Mouse (Mus musculus) kidney, postnatal 0 days (tissue): ENCODE data around the gene Tmem151a. TPM values are rescaled to one million over a fixed set of nuclear protein-coding genes. Genes with fewer than 3 reads are reported as not detected.

ENCODE experiments used
- ATAC-seq: fragments of 200-750 bp; cut with Nextera tagmentation; replicated peaks from 2 replicates; pipeline ENCODE4 v1.8.0; 2017; ENCODE audit warnings: low read depth, moderate number of reproducible peaks, moderate TSS enrichment, moderate library complexity; ENCODE audit not compliant: low FRiP score
- DNase-seq: peaks from one replicate; pipeline ENCODE4 v3.0.0-alpha.2; 2016; ENCODE audit warnings: low spot score
- H3K27ac ChIP-seq: fragments of 300-500 bp; sonication (generic); 2 replicates; pipeline ENCODE4 v1.5.1; 2014; ENCODE audit warnings: mild to moderate bottlenecking
- H3K27me3 ChIP-seq: fragments of 300-500 bp; sonication (generic); 2 replicates; pipeline ENCODE4 v1.6.1; 2014; ENCODE audit warnings: low read length, mixed read lengths; ENCODE audit not compliant: insufficient read depth
- H3K36me3 ChIP-seq: fragments of 300-500 bp; sonication (generic); 2 replicates; pipeline ENCODE4 v1.6.1; 2014; ENCODE audit warnings: low read length, mixed read lengths; ENCODE audit not compliant: insufficient read depth
- H3K4me1 ChIP-seq: fragments of 300-500 bp; sonication (generic); replicated peaks from 2 replicates; pipeline ENCODE4 v1.6.1; 2014; ENCODE audit warnings: antibody characterized with exemption, low read length, mixed read lengths; ENCODE audit not compliant: insufficient read depth
- H3K4me2 ChIP-seq: fragments of 300-500 bp; sonication (generic); 2 replicates; pipeline ENCODE4 v1.6.1; 2014; ENCODE audit warnings: mild to moderate bottlenecking, low read length, moderate library complexity, mixed read lengths
- H3K4me3 ChIP-seq: fragments of 300-500 bp; sonication (generic); replicated peaks from 2 replicates; pipeline ENCODE4 v1.5.1; 2014; ENCODE audit warnings: low read depth, low read length
- H3K9ac ChIP-seq: fragments of 300-500 bp; sonication (generic); 2 replicates; pipeline ENCODE4 v1.6.1; 2014; ENCODE audit warnings: low read depth, low read length
- H3K9me3 ChIP-seq: fragments of 300-500 bp; sonication (generic); replicated peaks from 2 replicates; pipeline ENCODE4 v1.6.1; 2016; ENCODE audit warnings: low read length, inconsistent platforms, mixed read lengths
- CTCF ChIP-seq: IDR thresholded peaks from 2 replicates; pipeline ENCODE4 v1.5.1; 2016; ENCODE audit warnings: antibody characterized with exemption, low read depth, mild to moderate bottlenecking, moderate library complexity
- WGBS: fragments of 180-500 bp; shearing (Covaris S2); extraction: QIAGEN DNeasy Blood & Tissue Kit; methylation state at CpG from one replicate; pipeline ENCODE4 v1.1.7; 2014; 5-methylcytosine and 5-hydroxymethylcytosine counted together
- polyA plus RNA-seq: library from polyadenylated mRNA; unstranded; fragments of >200 nt; fragmentation: Nextera tagmentation; extraction: Ambion mirVana; gene quantifications from 2 replicates; pipeline ENCODE4 v1.2.1, GENCODE M21; 2015

Gene Tmem151a
- polyA plus RNA-seq, 1 experiment from 2014 or later, result 2.1 TPM

- no peak for TF ChIP-seq CTCF
- Histone ChIP-seq H3K4me1 (peaks cover 10% of the 10 kb centered on the region), H3K4me3 (peak within 1 kb of the TSS; percentile 90), H3K27me3 (no peaks in the 10 kb centered on the region), H3K36me3 (0 out of 2 replicates have a peak, but pooled peaks cover 4% of the 10 kb centered on the region), H3K4me2 (peak within 1 kb of the TSS; percentile 88), H3K9ac (peak within 1 kb of the TSS; percentile 81), H3K9me3 (no peaks in the 10 kb centered on the region), H3K27ac (peak within 1 kb of the TSS; percentile 85)
- under 1% methylated on average over 18 of the region's 18 CpGs for WGBS
- DNase-seq (no peak), ATAC-seq (peak; percentile 89; the same call in 1 of the 2 replicates)
These were observed 33.0 kb upstream of the Tmem151a start, which contains the start of gene Klc2 for GRCm38 (mm10) chr19:5118384-5118698. TSS of gene Klc2 (minus strand) at chr19:5118560.

GRCm38 (mm10) chr19:5117494-5118383 is 32.4 kb upstream of the Tmem151a start:
- TF ChIP-seq CTCF, result peak; percentile 96
- WGBS, result under 1% methylated on average over 82 of the region's 83 CpGs

GRCm38 (mm10) chr19:5113783-5114182 is 28.5 kb upstream of the Tmem151a start:
- H3K9ac ChIP-seq, result no peak overlapping the region
- H3K4me2 ChIP-seq, result no peak overlapping the region
- no peak for TF ChIP-seq CTCF
- DNase-seq, result no peak
- 94% methylated on average over 7 of the region's 7 CpGs for WGBS
- H3K36me3 ChIP-seq, result peaks cover 20% of the 10 kb centered on the region; the same call in 1 of the 2 replicates
- H3K4me3 ChIP-seq, result no peak overlapping the region
- ATAC-seq, result no peak
- no peaks in the 10 kb centered on the region for H3K9me3 ChIP-seq
- peaks cover 10% of the 10 kb centered on the region for H3K4me1 ChIP-seq
- no peaks in the 10 kb centered on the region for H3K27me3 ChIP-seq
- no peak overlapping the region for H3K27ac ChIP-seq

More at GRCm38 (mm10) chr19:5117494-5118383, 32.4 kb upstream of the Tmem151a start:
- ATAC-seq (peak; percentile 88), DNase-seq (peak; percentile 96)
- Histone ChIP-seq H3K27ac (peak overlapping the region; percentile 85), H3K4me1 (peaks cover 10% of the 10 kb centered on the region), H3K36me3 (peaks cover 5% of the 10 kb centered on the region; the same call in 1 of the 2 replicates), H3K4me3 (peak overlapping the region; percentile 90), H3K9ac (peak overlapping the region; percentile 81), H3K27me3 (no peaks in the 10 kb centered on the region), H3K9me3 (no peaks in the 10 kb centered on the region), H3K4me2 (peak overlapping the region; percentile 88)

GRCm38 (mm10) chr19:5109659-5110453 is 24.5 kb upstream of the Tmem151a start:
- no peak overlapping the region for H3K9ac ChIP-seq
- DNase-seq (no peak), ATAC-seq (no peak)
- no peaks in the 10 kb centered on the region for H3K27me3 ChIP-seq
- H3K4me1 ChIP-seq, result peaks cover 10% of the 10 kb centered on the region
- 76% methylated on average over 19 of the region's 19 CpGs for WGBS
- H3K36me3 ChIP-seq, result peaks cover 26% of the 10 kb centered on the region
- no peak overlapping the region for H3K4me3 ChIP-seq
- H3K9me3 ChIP-seq, result no peaks in the 10 kb centered on the region
- peak overlapping the region; percentile 74 for H3K27ac ChIP-seq
- TF ChIP-seq CTCF, result peak; percentile 58
- H3K4me2 ChIP-seq, result no peak overlapping the region

- 58% methylated on average over 4 of the region's 4 CpGs for WGBS
- ATAC-seq, result peak; percentile 26
- Histone ChIP-seq H3K9me3 (no peaks in the 10 kb centered on the region), H3K36me3 (peaks cover 36% of the 10 kb centered on the region), H3K4me3 (no peak overlapping the region), H3K4me1 (peaks cover 10% of the 10 kb centered on the region), H3K9ac (no peak overlapping the region), H3K4me2 (0 out of 2 replicates have a peak overlapping the region, but pooled peaks have one; percentile 17), H3K27me3 (no peaks in the 10 kb centered on the region), H3K27ac (peak overlapping the region; percentile 74)
- DNase-seq, result no peak
- TF ChIP-seq CTCF, result no peak
These were observed 23.4 kb upstream of the Tmem151a start for GRCm38 (mm10) chr19:5108702-5109101.

- WGBS, result 19% methylated on average over 5 of the region's 5 CpGs
- H3K27ac ChIP-seq, result peak overlapping the region; percentile 74
- H3K4me1 ChIP-seq, result peaks cover 10% of the 10 kb centered on the region
- H3K36me3 ChIP-seq, result peaks cover 38% of the 10 kb centered on the region
- peak; percentile 77 for DNase-seq
- no peaks in the 10 kb centered on the region for H3K27me3 ChIP-seq
- TF ChIP-seq CTCF, result peak; percentile 70
- no peak overlapping the region for H3K9ac ChIP-seq
- H3K9me3 ChIP-seq, result no peaks in the 10 kb centered on the region
- H3K4me3 ChIP-seq, result no peak overlapping the region
- peak; percentile 37 for ATAC-seq
- 0 out of 2 replicates have a peak overlapping the region, but pooled peaks have one; percentile 17 for H3K4me2 ChIP-seq
These were observed 22.9 kb upstream of the Tmem151a start for GRCm38 (mm10) chr19:5108271-5108575.
